Mouse (Mus musculus): ENCODE measurements around the gene Furin.
A peak's percentile ranks its signal among the peaks of the same experiment; 100 is the strongest.

Gene Furin

DNA sequence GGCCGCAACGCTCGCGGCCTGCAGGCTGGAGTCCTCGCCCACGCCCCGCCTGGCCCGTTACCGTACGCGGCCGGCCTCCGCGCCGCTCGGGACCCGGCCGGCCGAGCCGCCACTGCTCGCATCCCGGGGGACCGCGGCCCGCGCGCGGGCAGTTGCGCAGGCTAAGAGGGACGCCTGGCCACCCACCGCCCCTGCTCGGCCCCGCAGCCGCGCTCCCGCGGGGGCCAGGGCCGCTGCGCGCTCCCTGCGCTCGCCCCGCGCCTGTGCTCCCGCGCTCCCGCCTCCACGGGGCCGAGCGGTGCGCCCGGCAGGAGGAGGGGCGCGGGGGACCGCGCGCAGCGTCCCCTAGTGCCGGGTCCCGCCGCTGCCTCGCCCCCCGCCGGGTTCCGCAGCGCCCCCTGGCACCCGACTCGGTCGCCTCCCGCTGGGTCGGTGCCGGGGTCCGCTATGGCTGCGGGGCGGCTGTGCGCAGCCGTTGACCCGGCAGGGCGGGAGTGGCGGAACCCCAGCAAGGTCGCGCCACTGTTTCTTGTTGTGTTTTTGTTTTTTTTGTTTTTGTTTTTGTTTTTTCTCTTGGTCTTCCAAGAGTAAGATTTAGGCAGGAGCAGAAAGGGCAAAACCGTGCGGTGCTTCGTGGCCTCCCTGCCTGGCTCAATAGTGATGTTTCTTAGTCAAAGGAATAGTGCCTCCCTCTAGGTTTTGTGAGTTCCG, 34.0 kb downstream of the Furin start, which contains the start of gene Man2a2:
Man2a2 (minus strand) TSS at position 335 of the 711 bp plus-strand sequence.
- peak; percentile 97 for DNase-seq

DNA sequence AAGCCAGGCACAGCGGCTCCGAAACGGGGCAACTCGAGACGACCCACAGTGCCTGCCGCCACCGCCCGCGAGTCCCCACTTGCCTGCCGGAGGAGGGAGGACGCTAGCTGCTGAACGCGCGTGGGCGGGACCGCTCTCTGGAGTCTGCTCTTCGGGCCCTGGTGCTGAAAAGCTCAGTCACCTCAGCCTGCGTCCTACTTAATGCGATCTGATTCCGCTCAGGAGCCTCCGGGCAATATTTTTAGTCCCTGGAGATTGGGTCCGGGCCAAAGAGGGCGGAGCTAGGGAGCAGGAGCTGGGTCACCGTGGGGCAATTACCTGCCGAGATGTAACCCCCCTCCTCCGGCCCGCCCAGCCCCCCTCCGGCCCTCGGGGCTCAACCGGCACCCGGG, 34.6 kb downstream of the Furin start:
- DNase-seq = peak; percentile 91

- no peak for DNase-seq
Measured at GRCm38 (mm10) chr7:80369967-80370431, 35.2 kb downstream of the Furin start.

GRCm38 (mm10) chr7:80369461-80369860, 35.8 kb downstream of the Furin start:
- no peak for DNase-seq

- peak; percentile 34 for DNase-seq
Measured at GRCm38 (mm10) chr7:80368635-80369421, 36.4 kb downstream of the Furin start.

- DNase-seq = no peak
Measured at GRCm38 (mm10) chr7:80368009-80368408, 37.2 kb downstream of the Furin start.

- DNase-seq = no peak
Measured at GRCm38 (mm10) chr7:80367232-80367631, 38.0 kb downstream of the Furin start.

GRCm38 (mm10) chr7:80365759-80366158, 39.5 kb downstream of the Furin start:
- no peak for DNase-seq

GRCm38 (mm10) chr7:80360435-80360834, 44.8 kb downstream of the Furin start:
- DNase-seq = no peak

GRCm38 (mm10) chr7:80358039-80358438, 47.2 kb downstream of the Furin start:
- no peak for DNase-seq

- DNase-seq = no peak
Measured at GRCm38 (mm10) chr7:80357156-80357555, 48.1 kb downstream of the Furin start.

GRCm38 (mm10) chr7:80356351-80356750, 48.9 kb downstream of the Furin start:
- DNase-seq = no peak

GRCm38 (mm10) chr7:80352920-80353319, 52.3 kb downstream of the Furin start:
- DNase-seq = no peak

DNA sequence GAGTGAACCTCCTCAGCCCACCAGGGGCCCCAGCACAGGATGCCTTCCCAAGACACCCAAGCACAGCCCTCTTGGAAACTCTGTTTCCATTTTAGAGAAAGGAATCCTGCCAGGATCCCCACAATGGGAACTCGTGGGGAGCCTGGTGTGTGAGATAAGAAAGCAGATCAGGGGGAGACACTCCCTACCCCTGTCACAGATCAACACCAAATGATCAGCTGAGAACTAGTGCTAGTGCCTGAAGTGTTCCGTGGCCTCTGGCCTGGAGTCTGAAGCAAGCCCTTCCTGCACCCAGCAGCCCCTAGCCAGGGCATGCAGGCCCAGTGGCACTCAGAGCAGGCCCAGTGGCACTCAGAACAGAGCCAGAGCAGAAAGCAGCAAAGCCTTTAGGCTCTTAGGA, 54.4 kb downstream of the Furin start:
- DNase-seq = no peak

- no peak for DNase-seq
Measured at GRCm38 (mm10) chr7:80347670-80348586, 57.3 kb downstream of the Furin start.

DNA sequence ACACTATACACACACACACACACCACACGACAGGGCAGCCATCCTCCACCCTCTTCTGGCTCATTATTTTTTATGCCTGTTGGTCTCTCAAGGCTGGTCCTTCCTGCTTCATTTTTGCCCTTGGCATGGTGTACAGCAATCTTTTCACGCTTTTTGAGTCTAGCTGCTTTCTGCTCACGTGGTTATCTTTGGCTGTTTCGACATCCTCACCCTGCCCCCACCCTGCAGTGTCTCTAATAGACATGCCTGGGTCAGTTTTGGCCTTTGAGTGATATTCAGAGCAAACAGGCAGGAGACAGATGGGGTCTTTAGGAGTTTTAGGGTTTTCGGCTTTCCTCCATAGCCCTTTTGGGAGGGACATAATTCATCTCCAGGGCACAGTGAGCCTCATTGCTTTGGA, 58.4 kb downstream of the Furin start:
- no peak for DNase-seq

DNA sequence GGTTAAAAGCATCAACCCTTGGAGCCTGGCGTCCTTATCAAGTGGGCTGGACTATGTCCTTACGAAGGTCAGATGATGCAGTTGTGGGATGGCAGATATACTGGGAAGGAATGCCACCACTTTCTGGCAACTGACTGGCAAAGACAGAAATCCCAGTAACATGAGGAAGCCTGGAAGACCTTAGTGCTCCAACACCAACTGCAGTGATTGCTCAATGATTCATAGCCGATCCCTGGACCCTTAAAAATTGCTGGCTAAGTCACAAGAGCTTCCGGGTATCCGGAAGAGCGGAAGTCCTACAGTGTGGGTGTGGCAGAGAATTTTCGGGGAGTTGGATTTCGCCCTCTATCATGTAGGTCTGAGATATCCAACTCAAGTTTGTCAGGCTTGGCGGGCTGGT, 59.1 kb downstream of the Furin start:
- no peak for DNase-seq

DNA sequence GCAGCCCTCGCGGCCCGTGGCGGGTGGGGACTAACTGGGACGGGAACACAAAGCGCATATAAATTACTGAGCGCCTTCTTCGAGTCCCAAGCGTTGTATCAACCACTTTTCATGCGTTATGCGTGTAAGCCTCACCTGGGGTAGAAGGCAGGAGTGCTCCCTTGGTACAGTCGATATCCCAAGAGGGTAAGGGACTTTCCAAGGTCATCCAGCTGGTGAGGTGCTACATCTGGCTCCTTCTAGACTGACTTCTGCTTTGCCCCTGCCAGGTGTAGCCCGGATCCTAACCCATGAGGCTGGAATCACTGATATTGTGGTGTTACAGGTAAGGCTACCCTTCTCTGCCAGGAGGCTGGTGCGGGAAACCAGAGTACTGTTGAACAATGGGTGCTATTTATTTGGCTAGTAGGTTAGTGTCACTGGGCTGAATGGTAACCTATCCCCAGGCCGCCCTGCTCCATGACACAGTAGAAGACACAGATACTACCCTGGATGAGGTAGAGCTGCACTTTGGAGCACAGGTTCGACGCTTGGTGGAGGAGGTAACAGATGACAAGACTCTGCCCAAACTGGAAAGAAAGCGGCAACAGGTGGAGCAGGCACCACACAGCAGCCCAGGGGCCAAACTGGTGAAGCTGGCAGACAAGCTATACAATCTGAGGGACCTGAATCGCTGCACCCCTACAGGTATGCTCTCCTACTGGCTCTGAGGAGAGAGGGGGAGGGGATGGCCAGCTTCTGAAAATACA, 61.8 kb downstream of the Furin start:
- DNase-seq = no peak

GRCm38 (mm10) chr7:80342858-80343257, 62.4 kb downstream of the Furin start, which contains the start of gene Hddc3:
Hddc3 (plus strand) TSS chr7:80343104.
- peak; percentile 99 for DNase-seq

- no peak for DNase-seq
Measured at GRCm38 (mm10) chr7:80341793-80342192, 63.4 kb downstream of the Furin start.

- DNase-seq = peak; percentile 82
Measured at GRCm38 (mm10) chr7:80340793-80341192, 64.4 kb downstream of the Furin start, which contains the start of gene Unc45a. Unc45a (minus strand) TSS chr7:80341005.
